ENCODE assay signal across 8 mouse cellular contexts in the genomic region with DNA sequence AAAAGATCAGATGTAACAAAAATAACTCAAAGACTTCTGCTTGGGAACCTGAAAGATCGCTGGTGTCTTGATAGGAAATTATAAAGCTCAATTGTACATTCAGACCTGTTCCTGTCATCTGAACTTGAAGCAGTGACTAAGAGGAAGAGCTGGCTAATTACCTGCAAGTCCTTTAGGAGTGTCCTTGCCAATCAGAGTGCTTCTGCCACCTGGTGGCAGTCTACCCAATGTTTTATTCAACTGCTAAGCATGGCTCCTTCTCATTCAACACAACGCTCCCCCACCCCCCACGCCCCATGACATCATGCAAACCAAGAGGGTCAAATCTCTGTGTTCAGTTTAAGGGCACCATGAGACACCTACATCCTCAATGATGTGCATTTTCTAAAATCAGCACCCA. TPM values are rescaled to one million over a fixed set of nuclear protein-coding genes. Genes with fewer than 3 reads are reported as not detected.
A peak's percentile ranks its signal among the peaks of the same experiment; 100 is the strongest.
DNase-seq lines count a peak whose midpoint lies in the region; ATAC-seq lines count a peak whose summit lies in the region.

No protein-coding gene starts in this region.

- peak; percentile 61 for ATAC-seq in inflammation-experienced regulatory T-cells, adult 6 months
- peak; percentile 79 for ATAC-seq in megakaryocyte-erythroid progenitor cell, adult 5-6 weeks (replicated peaks; ENCODE audit: low FRiP score, low TSS enrichment, poor library complexity, severe bottlenecking)

- peak; percentile 7 to 58 for DNase-seq in spleen, adult 18-20 months
- no peak for DNase-seq in spleen, adult 12 weeks (ENCODE audit: low spot score)
- peak; percentile 91 to 95 for DNase-seq in cerebellum, postnatal 14 days
- DNase-seq in gastrocnemius, adult 18-20 months (ENCODE audit: low spot score) = peak; percentile 59
- DNase-seq in left cerebral cortex, adult 18-20 months (ENCODE audit: low spot score in 2 of 2) = peak; percentile 71 to 79
- DNase-seq in skeletal muscle tissue, adult 2 months (ENCODE audit: low read depth, low spot score) = peak; percentile 42

RNA-seq across cellular contexts. Expression of a gene that starts 28.3 kb away (rescaled TPM):
- total RNA-seq in gastrocnemius, adult 18-20 months (2021) = 1 to 10 TPM; 1.3 to 2.1 TPM
- polyA plus RNA-seq in inflammation-experienced regulatory T-cells, adult 6 months (2017; shearing (Covaris generic)) = 1 to 10 TPM in 2 of 3 experiments, under 1 TPM in 1; 0.65 to 3.4 (median 2.7) TPM
- 1 to 10 TPM; 1.3 to 1.9 TPM for total RNA-seq in left cerebral cortex, adult 18-20 months (2021)
- 2.5 and 4.4 TPM in 2 replicates for total RNA-seq in megakaryocyte-erythroid progenitor cell, adult 5-6 weeks (2014; fragmentation: Nextera tagmentation)
- 6.7 and 12.6 TPM in 2 replicates for total RNA-seq in megakaryocyte-erythroid progenitor cell, adult 5-6 weeks (2017)

RNA-seq across cellular contexts. Expression of a gene that starts 28.5 kb away (rescaled TPM):
- under 1 TPM; 0.68 to 0.95 TPM for total RNA-seq in gastrocnemius, adult 18-20 months (2021)
- 1 to 10 TPM in 1 of 3 experiments, under 1 TPM in 2; 0.30 to 1.2 (median 0.63) TPM for polyA plus RNA-seq in inflammation-experienced regulatory T-cells, adult 6 months (2017; shearing (Covaris generic))
- total RNA-seq in left cerebral cortex, adult 18-20 months (2021) = 1 to 10 TPM; 4.5 to 5.3 TPM
- 3.0 and 3.5 TPM in 2 replicates for total RNA-seq in megakaryocyte-erythroid progenitor cell, adult 5-6 weeks (2014; fragmentation: Nextera tagmentation)
- total RNA-seq in megakaryocyte-erythroid progenitor cell, adult 5-6 weeks (2017) = 1.3 and 2.7 TPM in 2 replicates
